Mouse (Mus musculus) C2C12 (cell line): ENCODE data around the gene BC017158.
A peak's percentile ranks its signal among the peaks of the same experiment; 100 is the strongest.

ENCODE experiments used
- CEBPB ChIP-seq: IDR thresholded peaks from one replicate; pipeline ENCODE4 v1.6.1; 2011; ENCODE audit warnings: low read depth, mild to moderate bottlenecking, control low read depth, moderate library complexity
- CTCF ChIP-seq: IDR thresholded peaks from one replicate; pipeline ENCODE4 v1.5.1; 2011; ENCODE audit not compliant: control insufficient read depth, insufficient read depth, insufficient read length
- MAX ChIP-seq: IDR thresholded peaks from one replicate; pipeline ENCODE4 v1.6.1; 2011; ENCODE audit warnings: mild to moderate bottlenecking, control low read depth
- MYOD1 ChIP-seq: IDR thresholded peaks from one replicate; pipeline ENCODE4 v1.6.1; 2011; ENCODE audit warnings: low read depth; ENCODE audit not compliant: control insufficient read depth, insufficient read length
- MYOG ChIP-seq: IDR thresholded peaks from one replicate; pipeline ENCODE4 v1.6.1; 2011; ENCODE audit not compliant: control insufficient read depth, insufficient read length; ENCODE audit errors: extremely low read depth
- USF1 ChIP-seq: IDR thresholded peaks from one replicate; pipeline ENCODE4 v1.6.1; 2011; ENCODE audit warnings: low read depth, mild to moderate bottlenecking, control low read depth, moderate library complexity

- TF ChIP-seq CTCF (no peak), MAX (peak; percentile 32), USF1 (no peak), MYOG (no peak), CEBPB (peak; percentile 31), MYOD1 (no peak)
These were observed 59.8 kb downstream of the BC017158 start, which contains the start of gene 9130023H24Rik for GRCm38 (mm10) chr7:128237927-128238778.
